Mouse (Mus musculus) embryonic fibroblast, embryonic 13.5 days (primary cell): ENCODE data around the gene Rnf227. TPM values are rescaled to one million over a fixed set of nuclear protein-coding genes. Genes with fewer than 3 reads are reported as not detected.

Experiments
- H3K27ac ChIP-seq: 2 replicates; pipeline ENCODE4 v1.5.1; 2012; ENCODE audit warnings: low read length, control low read depth, inconsistent platforms; ENCODE audit not compliant: insufficient read depth
- H3K4me1 ChIP-seq: 2 replicates; pipeline ENCODE4 v1.6.1; 2011; ENCODE audit warnings: low read length; ENCODE audit not compliant: control insufficient read depth, insufficient read depth
- H3K4me3 ChIP-seq: 2 replicates; pipeline ENCODE4 v1.5.1; 2011; ENCODE audit warnings: mild to moderate bottlenecking, control low read depth, low read length; ENCODE audit not compliant: insufficient read depth
- CTCF ChIP-seq: IDR thresholded peaks from 2 replicates; pipeline ENCODE4 v1.5.1; 2011; ENCODE audit warnings: mild to moderate bottlenecking, control low read depth, low read length, moderate library complexity, borderline replicate concordance; ENCODE audit not compliant: insufficient read depth
- POLR2A ChIP-seq: IDR thresholded peaks from 2 replicates; pipeline ENCODE4 v1.6.1; 2011; ENCODE audit warnings: low read depth, mild to moderate bottlenecking, control low read depth, low read length, moderate library complexity
- polyA plus RNA-seq: library from polyadenylated mRNA; stranded (reverse); fragments of >200 nt; gene quantifications from 2 replicates; pipeline ENCODE4 v1.2.4, GENCODE M21; 2011; ENCODE audit warnings: low read depth; ENCODE audit not compliant: missing spikeins, insufficient read length

Gene Rnf227
- polyA plus RNA-seq, 1 experiment: 4.4 TPM

DNA sequence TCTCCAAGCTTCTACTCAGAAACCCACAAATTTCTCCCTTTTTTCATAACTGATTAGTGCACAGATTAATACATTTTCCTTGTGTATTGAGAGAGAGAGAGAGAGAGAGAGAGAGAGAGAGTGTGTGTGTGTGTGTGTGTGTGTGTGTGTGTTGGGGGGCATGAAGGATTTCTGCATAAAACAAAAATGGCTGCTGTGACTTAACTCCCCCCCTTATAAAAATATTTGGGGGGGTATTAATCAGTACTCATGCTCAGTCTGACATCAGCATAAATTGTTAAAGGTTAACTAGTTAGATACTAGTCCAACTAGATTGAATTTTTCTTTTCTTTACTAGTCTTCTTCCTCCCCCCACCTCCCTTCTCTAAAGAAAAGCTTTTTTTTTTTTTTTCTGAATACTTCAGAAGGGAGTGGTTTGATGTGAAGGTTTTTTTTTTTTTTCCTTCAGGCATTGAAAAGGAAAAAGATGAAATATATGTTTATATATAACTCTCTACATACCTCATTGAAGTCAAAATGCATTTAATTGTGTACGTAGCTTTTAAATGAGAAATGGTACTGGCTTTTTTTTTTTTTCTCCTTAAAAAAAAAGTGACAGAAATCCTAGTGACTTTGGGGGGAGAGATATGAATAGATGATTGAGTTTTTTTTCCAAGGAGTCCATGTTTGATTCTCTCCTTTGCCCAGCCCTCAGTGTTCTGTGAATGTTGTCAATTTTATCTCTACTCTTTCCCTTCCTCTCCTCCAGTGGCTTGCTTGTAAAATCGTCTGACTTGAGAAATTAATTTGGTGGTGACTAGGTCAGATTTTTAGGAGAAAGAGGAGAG, 29.9 kb downstream of the Rnf227 start:
- peaks cover 13% of the 10 kb centered on the region for H3K4me1 ChIP-seq
- H3K4me3 ChIP-seq: peak overlapping the region; percentile 13; the same call in 1 of the 2 replicates
- TF ChIP-seq POLR2A (0 out of 2 replicates have a peak, but pooled peaks have one; percentile 39), CTCF (no peak)
- peak overlapping the region; percentile 94 for H3K27ac ChIP-seq

DNA sequence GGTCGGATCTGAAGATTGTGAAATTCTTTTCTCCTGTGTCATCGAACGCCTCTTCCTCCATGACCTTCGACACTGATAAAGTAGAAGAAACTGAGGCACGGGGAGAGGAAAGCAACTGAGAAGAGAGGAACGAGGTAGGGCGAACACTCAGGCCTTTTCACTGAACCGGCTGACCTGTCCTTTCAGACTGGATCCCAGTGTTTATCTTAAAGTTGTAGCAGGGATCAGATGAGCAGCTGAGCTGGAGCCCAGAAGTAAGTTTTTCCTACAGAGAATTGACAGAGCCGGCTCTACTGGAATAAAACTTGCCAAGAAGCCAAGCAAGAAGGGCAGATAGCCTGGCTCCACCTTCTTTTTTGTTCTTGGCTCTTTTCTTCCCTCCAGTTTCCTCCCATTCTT, 30.6 kb downstream of the Rnf227 start:
- no peak for TF ChIP-seq CTCF
- peak; percentile 19; the same call in 1 of the 2 replicates for TF ChIP-seq POLR2A
- Histone ChIP-seq H3K27ac (peak overlapping the region; percentile 94), H3K4me3 (peak overlapping the region; percentile 13; the same call in 1 of the 2 replicates), H3K4me1 (peaks cover 7% of the 10 kb centered on the region)

DNA sequence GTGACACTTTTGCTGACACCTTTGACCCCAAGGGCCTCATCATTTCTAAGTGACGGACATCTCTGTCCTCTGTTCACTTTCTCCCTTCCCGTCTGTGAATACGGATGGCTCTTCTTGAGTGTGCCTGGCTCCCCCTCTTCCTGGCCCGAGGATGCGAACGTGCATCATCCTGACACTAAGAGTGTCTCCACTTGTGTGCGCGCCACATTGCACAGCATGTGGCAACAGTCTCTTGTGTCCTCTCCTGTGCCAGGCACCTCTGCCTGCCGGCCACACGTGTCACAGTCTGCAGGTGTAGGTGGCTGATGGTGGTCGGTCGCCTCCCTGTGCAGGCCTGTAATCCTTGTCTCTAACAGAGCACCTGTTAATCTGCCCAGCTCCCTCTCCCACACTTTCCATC, 31.3 kb downstream of the Rnf227 start:
- Histone ChIP-seq H3K27ac (no peak overlapping the region), H3K4me1 (peaks cover 5% of the 10 kb centered on the region), H3K4me3 (no peak overlapping the region)
- TF ChIP-seq CTCF (no peak), POLR2A (no peak)

- H3K4me1 ChIP-seq: peaks cover 5% of the 10 kb centered on the region
- no peak overlapping the region for H3K27ac ChIP-seq
- no peak for TF ChIP-seq POLR2A
- no peak overlapping the region for H3K4me3 ChIP-seq
Measured at GRCm38 (mm10) chr11:69372056-69372779, 32.0 kb downstream of the Rnf227 start.

- TF ChIP-seq CTCF (no peak), POLR2A (no peak)
- H3K27ac ChIP-seq: no peak overlapping the region
- peaks cover 5% of the 10 kb centered on the region for H3K4me1 ChIP-seq
- H3K4me3 ChIP-seq: no peak overlapping the region
Measured at GRCm38 (mm10) chr11:69372780-69373170, 32.5 kb downstream of the Rnf227 start.

- H3K4me3 ChIP-seq: no peak overlapping the region
- peaks cover 5% of the 10 kb centered on the region for H3K4me1 ChIP-seq
- TF ChIP-seq CTCF (no peak), POLR2A (no peak)
- H3K27ac ChIP-seq: no peak overlapping the region
Measured at GRCm38 (mm10) chr11:69373223-69373965, 33.1 kb downstream of the Rnf227 start.

DNA sequence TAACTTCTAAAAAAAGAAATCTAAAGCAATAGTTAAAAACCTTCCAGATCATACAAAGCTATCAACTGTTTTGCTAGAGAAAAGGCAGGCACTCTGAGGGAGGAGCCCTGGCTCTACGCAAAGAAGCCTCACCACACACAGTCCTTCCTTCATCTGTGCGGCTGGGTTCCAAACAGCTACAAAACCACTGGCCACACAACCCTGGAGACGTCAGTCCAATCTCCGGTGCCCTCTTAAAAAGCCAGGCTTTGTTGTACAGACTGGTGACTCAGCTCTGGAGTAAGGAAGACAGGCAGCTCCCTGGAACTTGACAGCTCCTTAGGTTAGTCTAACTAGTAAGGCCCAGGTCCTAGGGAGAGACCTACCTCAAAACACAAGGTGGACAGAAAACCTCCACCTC, 35.4 kb downstream of the Rnf227 start:
- Histone ChIP-seq H3K4me1 (peaks cover 4% of the 10 kb centered on the region), H3K4me3 (no peak overlapping the region)
- TF ChIP-seq POLR2A: no peak
- TF ChIP-seq CTCF: no peak

DNA sequence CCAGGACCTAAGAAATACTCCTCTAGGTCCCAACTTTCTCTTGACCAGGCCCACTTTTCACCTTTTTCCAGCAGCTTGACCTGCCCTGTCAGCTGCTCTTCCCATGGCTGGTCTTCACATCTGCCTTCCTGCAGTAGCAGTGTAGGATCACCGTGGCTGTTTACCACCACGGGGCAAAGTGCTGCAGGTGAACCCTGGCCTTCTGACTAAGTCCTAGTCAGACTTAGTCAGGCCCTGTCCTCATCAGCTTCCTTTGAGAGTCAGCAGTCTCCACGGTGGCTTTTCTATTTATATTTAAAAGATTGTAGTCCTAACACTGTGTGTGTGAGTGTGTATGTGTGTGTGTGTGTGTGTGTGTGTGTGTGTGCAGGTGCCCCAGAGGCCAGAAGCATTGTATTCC, 37.5 kb downstream of the Rnf227 start:
- Histone ChIP-seq H3K4me3 (no peak overlapping the region), H3K27ac (no peak overlapping the region), H3K4me1 (peaks cover 3% of the 10 kb centered on the region; the same call in 1 of the 2 replicates)
- TF ChIP-seq CTCF (no peak), POLR2A (no peak)

More for the DNA sequence above, 35.4 kb downstream of the Rnf227 start:
- no peak overlapping the region for H3K27ac ChIP-seq

- no peak overlapping the region for H3K4me3 ChIP-seq
- peaks cover 7% of the 10 kb centered on the region for H3K4me1 ChIP-seq
Measured at GRCm38 (mm10) chr11:69379600-69379999, 39.3 kb downstream of the Rnf227 start.

GRCm38 (mm10) chr11:69381356-69381755, 41.1 kb downstream of the Rnf227 start:
- H3K27ac ChIP-seq: no peak overlapping the region
- H3K4me3 ChIP-seq: no peak overlapping the region
- peaks cover 7% of the 10 kb centered on the region for H3K4me1 ChIP-seq
- no peak for TF ChIP-seq POLR2A
- no peak for TF ChIP-seq CTCF

More at GRCm38 (mm10) chr11:69379600-69379999, 39.3 kb downstream of the Rnf227 start:
- TF ChIP-seq CTCF (no peak), POLR2A (no peak)
- no peak overlapping the region for H3K27ac ChIP-seq
